Mouse (Mus musculus) E14TG2a.4 (cell line): ENCODE data around the gene Ube2e2.

Experiments used
- CTCF ChIP-seq: conservative IDR thresholded peaks from 2 replicates; pipeline ENCODE4 v1.5.1; 2014; ENCODE audit warnings: low read length
- NANOG ChIP-seq: IDR thresholded peaks from 2 replicates; pipeline ENCODE4 v1.6.1; 2014; ENCODE audit warnings: borderline replicate concordance, low read length, mixed read lengths
- POU5F1 ChIP-seq: IDR thresholded peaks from 2 replicates; pipeline ENCODE4 v1.6.1; 2014; ENCODE audit warnings: low read length, borderline replicate concordance

- no peak for TF ChIP-seq CTCF
- TF ChIP-seq NANOG: no peak
- TF ChIP-seq POU5F1: no peak
These were observed 135.2 kb downstream of the Ube2e2 start for GRCm38 (mm10) chr14:18758595-18759532.
